Mouse (Mus musculus) heart, postnatal 4 days (tissue): ENCODE data around the gene Lrrd1. TPM values are rescaled to one million over a fixed set of nuclear protein-coding genes. Genes with fewer than 3 reads are reported as not detected.
"Not testable (repeated sequence)": the region's sequence is repeated elsewhere in the genome, so short reads cannot be mapped to it uniquely, and the experiment has no call there.

Experiments used
- DNase-seq: peaks from one replicate; pipeline ENCODE4 v3.0.0; 2021
- total RNA-seq, 2 experiments: library from RNA; stranded (reverse); gene quantifications; 2 replicates each; pipeline ENCODE4 v1.2.3; 2021

The Lrrd1 gene
- total RNA-seq = under 1 TPM; 0.25 to 0.29 TPM

GRCm38 (mm10) chr5:3845026-3845425, at the start of gene Lrrd1:
Gene Lrrd1, plus strand, starts transcription at chr5:3845173.
- DNase-seq = peak; percentile 16

GRCm38 (mm10) chr5:3797101-3797500, 47.9 kb upstream of the Lrrd1 start:
- DNase-seq = not testable (repeated sequence)

DNA sequence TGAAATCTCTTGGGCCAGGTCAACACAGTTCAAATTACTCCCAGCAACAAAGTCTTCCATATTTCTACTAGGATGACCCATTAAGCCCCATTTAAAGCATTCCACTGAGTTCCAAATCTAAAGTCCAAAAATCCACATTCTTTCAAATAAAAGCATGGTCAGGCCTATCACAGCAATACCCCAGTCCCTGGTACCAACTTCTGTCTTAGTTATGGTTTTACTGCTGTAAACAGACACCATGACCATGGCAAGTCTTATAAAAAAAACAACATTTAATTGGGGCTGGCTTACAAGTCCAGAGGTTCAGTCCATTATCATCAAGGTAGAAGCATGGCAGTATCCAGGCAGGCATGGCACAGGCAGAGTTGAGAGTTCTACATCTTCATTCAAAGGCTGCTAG, 46.3 kb upstream of the Lrrd1 start:
- not testable (repeated sequence) for DNase-seq

- no peak for DNase-seq
These were observed 44.9 kb upstream of the Lrrd1 start for GRCm38 (mm10) chr5:3800041-3800440.

DNA sequence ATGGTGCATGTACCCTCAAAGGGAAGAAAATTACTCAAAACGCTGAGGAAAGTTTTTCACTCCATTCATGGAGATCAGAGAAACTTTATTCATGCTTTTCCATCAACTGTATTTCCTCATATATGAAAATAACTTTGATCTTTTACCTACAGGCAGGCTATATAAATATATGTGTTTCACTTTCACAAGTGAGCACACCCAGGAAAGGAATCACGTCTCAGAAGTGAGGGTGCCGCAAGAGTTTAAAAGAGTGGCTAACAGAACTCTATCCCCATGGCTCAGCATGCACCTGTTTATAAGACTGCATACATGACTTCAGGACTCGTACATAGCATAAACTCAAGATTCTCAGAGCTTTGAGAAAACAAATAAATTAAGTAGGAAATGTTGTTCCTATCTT, 44.1 kb upstream of the Lrrd1 start:
- no peak for DNase-seq

DNA sequence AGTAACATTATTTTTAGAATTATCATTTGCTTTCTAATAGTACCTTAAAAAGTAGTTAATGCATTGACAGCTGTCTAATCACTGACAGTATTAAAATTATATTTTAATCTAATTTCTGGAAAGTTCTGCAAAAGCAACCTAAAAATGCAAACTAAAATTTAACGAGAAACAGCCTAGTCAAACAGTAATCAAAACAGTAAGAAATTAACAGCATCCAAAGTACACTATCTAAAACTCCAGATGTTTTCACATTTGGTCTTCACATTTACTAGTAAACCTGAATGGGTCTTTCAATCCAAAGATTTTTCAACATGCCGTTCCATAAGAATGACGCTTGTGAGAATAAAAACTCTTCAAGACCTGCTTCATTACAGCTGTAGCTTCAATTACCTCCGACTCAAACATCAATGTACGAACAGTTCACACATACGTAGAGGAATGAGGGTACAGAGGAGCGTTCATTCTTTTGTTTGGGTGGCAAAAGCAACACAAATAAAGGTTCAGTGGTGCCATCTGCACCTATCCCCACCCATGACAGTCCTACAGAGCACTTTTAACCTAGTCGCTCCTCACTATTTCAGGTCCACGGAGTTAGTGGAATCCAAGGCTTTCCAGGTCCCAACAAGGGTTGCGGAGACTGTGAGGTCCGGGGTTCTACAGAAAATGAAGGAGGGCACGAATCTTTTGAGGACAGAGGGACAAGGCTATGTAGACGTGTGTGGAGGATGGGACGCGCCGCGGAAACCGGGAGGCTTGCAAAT, 43.1 kb upstream of the Lrrd1 start:
- no peak for DNase-seq

DNA sequence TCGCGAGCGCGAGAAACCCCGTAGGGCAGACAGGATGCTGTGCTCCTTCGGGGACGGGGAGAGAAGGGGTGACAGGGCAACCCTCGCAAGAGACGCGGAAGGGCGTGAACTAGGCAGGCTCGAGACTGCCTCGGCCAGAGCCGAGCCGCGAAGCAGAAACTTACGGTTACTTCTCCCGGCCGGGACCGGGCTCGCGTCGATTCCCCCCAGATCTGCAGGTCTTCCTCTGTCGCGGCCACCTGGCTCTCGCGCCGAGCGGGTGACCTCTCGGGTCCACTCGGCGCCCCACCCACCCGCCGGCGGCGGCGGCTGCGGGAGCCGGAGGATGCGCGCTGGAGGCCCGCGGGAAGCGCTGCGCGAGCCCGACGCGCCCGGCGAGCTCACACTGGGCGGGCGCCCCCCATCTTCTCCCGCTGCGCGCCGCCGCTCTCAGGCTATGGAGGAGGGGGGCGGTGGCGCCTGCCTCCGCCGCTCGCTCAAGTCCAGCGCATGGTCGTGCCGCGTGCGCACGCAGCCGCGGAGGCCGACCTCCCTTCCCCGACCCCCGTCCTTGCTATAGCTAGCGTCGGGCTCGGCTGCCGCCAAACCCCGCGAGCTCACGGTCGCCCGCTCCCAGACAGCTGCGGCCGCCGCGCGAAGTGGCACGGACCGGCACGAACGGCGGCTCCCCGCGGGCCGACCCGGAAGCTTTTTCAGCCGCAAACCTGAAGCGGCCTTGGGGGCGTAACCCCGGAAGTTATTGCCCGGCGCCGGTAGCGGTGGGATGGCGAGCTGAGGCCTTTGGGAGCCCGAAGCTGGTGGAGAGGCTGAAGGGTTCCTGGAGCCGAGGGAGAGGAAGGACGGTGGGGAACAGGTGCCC, 42.3 kb upstream of the Lrrd1 start, which contains the start of the genes Ankib1 and Krit1:
Ankib1 (minus strand) TSS at position 493 of the 859 bp plus-strand sequence.
Krit1 (plus strand) TSS at position 752 of the 859 bp plus-strand sequence.
- DNase-seq = peak; percentile 90

GRCm38 (mm10) chr5:3803292-3804165, 41.4 kb upstream of the Lrrd1 start:
- no peak for DNase-seq

DNA sequence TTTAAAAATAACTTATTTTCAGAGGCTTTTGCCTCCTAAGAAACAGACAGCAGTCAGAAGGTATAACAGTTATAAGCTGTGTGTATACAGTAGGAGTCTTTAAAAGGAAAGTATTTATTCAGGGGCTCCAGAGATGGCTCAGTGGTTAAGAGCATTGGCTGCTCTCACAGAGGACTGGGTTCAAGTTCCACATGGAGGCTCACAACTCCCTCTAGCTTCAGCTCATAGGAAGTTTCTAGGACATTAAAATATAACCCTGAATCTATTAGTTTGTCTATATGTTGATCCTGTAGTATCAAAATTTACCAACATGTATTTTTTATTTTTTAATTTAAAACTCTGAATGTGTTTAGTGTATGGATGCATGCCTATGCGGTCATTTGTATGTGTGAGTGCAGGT, 36.5 kb upstream of the Lrrd1 start:
- DNase-seq = no peak

- DNase-seq = no peak
These were observed 10.9 kb upstream of the Lrrd1 start for GRCm38 (mm10) chr5:3834107-3834506.

DNA sequence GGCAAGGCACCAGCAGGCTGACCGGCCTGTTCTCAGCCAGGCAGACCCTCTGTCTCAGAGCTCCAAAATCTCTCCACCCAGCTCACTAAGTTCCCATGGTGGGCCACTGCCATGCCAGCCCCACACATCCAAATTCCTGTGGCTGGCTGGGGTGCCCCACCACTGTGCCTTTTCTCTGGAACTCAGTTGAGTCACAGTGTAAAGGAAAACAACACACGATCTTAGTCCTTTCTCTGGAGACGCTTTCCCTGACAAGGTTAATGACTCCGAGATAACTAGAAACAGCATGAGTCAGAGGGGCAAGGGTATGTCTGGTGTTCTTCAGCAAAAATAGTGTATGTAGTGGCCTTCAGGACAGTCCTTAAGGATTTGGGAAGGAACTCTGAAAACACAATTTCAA, 25.2 kb downstream of the Lrrd1 start:
- DNase-seq = no peak

- no peak for DNase-seq
These were observed 27.4 kb downstream of the Lrrd1 start for GRCm38 (mm10) chr5:3872348-3872747.

- no peak for DNase-seq
These were observed 28.5 kb downstream of the Lrrd1 start for GRCm38 (mm10) chr5:3873485-3873884.

DNA sequence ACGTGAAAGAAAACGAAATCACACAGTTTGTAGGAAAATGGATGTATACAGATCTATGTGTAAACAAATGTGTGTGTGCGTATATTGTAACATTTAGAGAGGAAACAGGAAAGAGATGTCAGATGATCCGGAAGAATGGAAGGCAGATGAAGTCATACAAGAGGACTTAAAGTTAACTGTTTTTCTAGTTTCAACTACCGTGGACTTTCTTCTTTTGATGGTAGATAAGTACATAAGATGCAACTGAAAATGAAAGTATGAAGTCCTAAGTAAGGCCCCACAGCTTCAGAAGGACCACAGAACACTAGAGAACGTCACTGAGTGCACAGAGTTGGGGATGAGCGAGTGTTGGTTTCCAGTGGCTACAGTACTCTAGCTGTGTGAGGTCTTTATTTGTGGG, 41.9 kb downstream of the Lrrd1 start:
- DNase-seq = not testable (repeated sequence)

GRCm38 (mm10) chr5:3889201-3889600, 44.2 kb downstream of the Lrrd1 start:
- no peak for DNase-seq

DNA sequence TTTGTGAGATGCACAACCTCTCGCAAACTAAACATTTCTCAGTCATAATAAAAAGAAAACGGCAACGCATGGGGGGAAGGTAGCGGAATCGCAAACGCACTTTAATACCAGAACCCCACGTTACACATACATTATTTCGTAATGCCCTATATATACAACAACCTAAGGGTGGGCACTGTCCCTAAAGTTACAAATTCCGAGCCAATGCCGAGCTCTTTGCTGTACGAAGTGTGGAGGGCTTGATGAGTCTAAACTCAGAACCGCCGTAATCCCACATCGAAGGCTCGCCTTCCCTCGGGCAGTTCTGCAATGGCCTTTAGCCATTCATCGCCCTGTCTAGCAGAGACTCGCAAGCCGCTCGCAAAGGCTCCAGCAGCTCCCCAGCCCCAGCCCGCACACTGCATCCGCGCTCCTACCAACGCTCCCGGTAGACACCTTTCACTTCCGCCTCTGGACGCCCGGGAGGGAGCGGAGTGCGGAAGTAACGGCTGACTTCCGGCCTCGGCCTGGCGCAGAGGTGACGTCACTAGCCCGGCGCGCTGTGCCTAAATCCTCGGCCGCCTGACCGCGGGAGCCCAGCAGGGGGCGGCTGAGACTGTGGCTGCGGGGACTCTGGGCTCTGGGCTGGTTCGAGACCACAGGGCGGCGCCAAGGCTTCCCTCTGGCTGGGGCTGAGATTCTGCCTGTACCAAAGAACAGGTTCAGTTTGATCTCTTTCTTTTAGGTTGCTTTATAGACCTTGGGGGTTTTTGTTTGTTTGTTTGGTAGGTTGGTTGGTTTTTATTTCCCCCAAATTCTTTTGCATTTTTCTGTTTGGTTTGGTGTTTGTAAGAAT, 48.7 kb downstream of the Lrrd1 start, which contains the start of gene Mterf1a:
Mterf1a (minus strand) TSS at position 475 of the 835 bp plus-strand sequence.
- DNase-seq = peak; percentile 43

GRCm38 (mm10) chr5:3894294-3894619, 49.3 kb downstream of the Lrrd1 start:
- DNase-seq = not testable (repeated sequence)

GRCm38 (mm10) chr5:3905471-3905870, 60.5 kb downstream of the Lrrd1 start:
- DNase-seq = no peak
